Mouse (Mus musculus): Measurements from ENCODE around the gene Dapk2.
A peak's percentile ranks its signal among the peaks of the same experiment; 100 is the strongest.

GRCm38 (mm10) chr9:66125543-66126455 is 32.2 kb upstream of the Dapk2 start:
- TF ChIP-seq CTCF (IDR thresholded peaks at IDR 0.05; ENCODE audit: borderline replicate concordance, insufficient read depth, low read length) = no peak
- 0 out of 2 replicates have a peak, but pooled peaks have one; percentile 24 for TF ChIP-seq POLR2A (IDR thresholded peaks at IDR 0.05; ENCODE audit: low read depth, low read length)
